In the genomic region with DNA sequence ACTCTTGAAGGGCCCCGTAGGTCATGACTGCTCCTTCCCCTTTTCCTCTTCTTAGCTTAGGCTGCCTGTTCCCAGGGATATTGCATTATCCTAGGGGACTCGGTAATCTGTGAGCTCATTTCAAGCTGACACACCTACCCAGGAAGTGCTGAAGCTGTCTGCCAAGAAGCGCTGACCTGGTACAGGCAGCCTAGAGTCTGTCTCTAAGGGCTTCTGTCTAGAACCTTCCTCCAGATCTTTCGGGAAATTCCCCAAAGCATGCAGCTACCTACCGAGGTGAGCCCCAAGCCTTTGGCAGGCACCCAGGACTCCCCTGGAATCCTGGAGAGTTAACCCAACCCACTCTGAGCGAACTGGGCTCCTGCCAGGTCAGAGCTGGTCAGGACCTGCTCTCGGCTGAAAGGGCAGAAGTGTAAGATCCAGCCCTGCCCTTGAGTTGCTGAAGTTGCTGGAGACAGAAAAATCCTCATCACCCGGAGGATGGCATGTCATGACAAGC, we compare ENCODE assay signal across 9 mouse cellular contexts. TPM values are rescaled to one million over a fixed set of nuclear protein-coding genes. Genes with fewer than 3 reads are reported as not detected.
DNase-seq lines count a peak whose midpoint lies in the region; ATAC-seq lines count a peak whose summit lies in the region.
"Had no signal": no experiment of that assay in that cellular context is flagged by ENCODE, and none has a peak within 500 bp of the region (broad histone marks: within the 10 kb centered on the region; RNA-seq: fewer than 3 reads in every experiment).

No protein-coding gene starts in this region.

- no peak overlapping the region for H3K27ac ChIP-seq in midbrain, embryonic 15.5 days
- no peak overlapping the region for H3K27ac ChIP-seq in forebrain, embryonic 12.5 days
- H3K27ac ChIP-seq: liver, embryonic 13.5 days had no signal

- DNase-seq in urinary bladder, adult 18-20 months (ENCODE audit: low spot score in 2 of 2) = peak; percentile 62 to 71
- DNase-seq in urinary bladder, postnatal 10 days (ENCODE audit: low spot score) = no peak
- DNase-seq in heart, adult 8-10 months (ENCODE audit: low spot score) = peak; percentile 57
- peak; percentile 93 to 94 for DNase-seq in kidney, postnatal 36 days
- DNase-seq in layer of hippocampus, postnatal 25 days (ENCODE audit: extremely low spot score in 1 of 2, low spot score in 1 of 2) = no peak
- no peak for DNase-seq in left cerebral cortex, postnatal 25 days (ENCODE audit: low spot score in 2 of 2)
- DNase-seq: liver, embryonic 13.5 days had no signal

- WGBS in midbrain, embryonic 15.5 days = 52% methylated on average over 8 of the region's 8 CpGs
- WGBS in forebrain, embryonic 12.5 days = 57% methylated on average over 8 of the region's 8 CpGs

- no peak for ATAC-seq in midbrain, embryonic 15.5 days (replicated peaks)
- no peak for ATAC-seq in forebrain, embryonic 12.5 days (ENCODE audit: low FRiP score)

- intact Hi-C loops in left cerebral cortex, postnatal 25 days (cut with DNase I) = no loop called here

- no peaks in the 10 kb centered on the region for H3K27me3 ChIP-seq in midbrain, embryonic 15.5 days (replicated peaks)
- peaks cover 17% of the 10 kb centered on the region; the same call in 1 of the 2 replicates for H3K27me3 ChIP-seq in forebrain, embryonic 12.5 days

- no peak overlapping the region for H3K4me3 ChIP-seq in midbrain, embryonic 15.5 days
- H3K4me3 ChIP-seq in forebrain, embryonic 12.5 days (replicated peaks) = no peak overlapping the region
- H3K4me3 ChIP-seq: liver, embryonic 13.5 days had no signal

- H3K4me1 ChIP-seq in midbrain, embryonic 15.5 days = peaks cover 13% of the 10 kb centered on the region
- peaks cover 41% of the 10 kb centered on the region for H3K4me1 ChIP-seq in forebrain, embryonic 12.5 days

- H3K36me3 ChIP-seq in midbrain, embryonic 15.5 days (replicated peaks) = no peaks in the 10 kb centered on the region
- H3K36me3 ChIP-seq in forebrain, embryonic 12.5 days (replicated peaks) = no peaks in the 10 kb centered on the region
- H3K36me3 ChIP-seq: liver, embryonic 13.5 days had no signal

- H3K9ac ChIP-seq in midbrain, embryonic 15.5 days = no peak overlapping the region
- no peak overlapping the region for H3K9ac ChIP-seq in forebrain, embryonic 12.5 days
- H3K9ac ChIP-seq: liver, embryonic 13.5 days had no signal

- H3K4me2 ChIP-seq in midbrain, embryonic 15.5 days = no peak overlapping the region
- no peak overlapping the region for H3K4me2 ChIP-seq in forebrain, embryonic 12.5 days
- H3K4me2 ChIP-seq: liver, embryonic 13.5 days had no signal

- H3K9me3 ChIP-seq in midbrain, embryonic 15.5 days = no peaks in the 10 kb centered on the region
- H3K9me3 ChIP-seq in forebrain, embryonic 12.5 days = no peaks in the 10 kb centered on the region
- H3K9me3 ChIP-seq: liver, embryonic 13.5 days had no signal

RNA-seq across cellular contexts. Expression of a gene that starts 14.6 kb away (rescaled TPM):
- total RNA-seq in heart, adult 8-10 months (2022) = 10 to 100 TPM; 85.3 to 96.5 (median 94.1) TPM
- 163 and 164 TPM in 2 replicates for polyA plus RNA-seq in midbrain, embryonic 15.5 days (2015; fragmentation: Nextera tagmentation; extraction: Ambion mirVana)
- total RNA-seq in layer of hippocampus, postnatal 25 days (2021) = 100 to 1,000 TPM; 782 to 866 TPM
- polyA plus RNA-seq in forebrain, embryonic 12.5 days (2016; fragmentation: Nextera tagmentation; extraction: Ambion mirVana) = 58.1 and 75.4 TPM in 2 replicates
- total RNA-seq in left cerebral cortex, postnatal 25 days (2021) = 1,000 to 10,000 TPM; 1,368 to 1,474 TPM

RNA-seq across cellular contexts. Expression of a gene that starts 53.7 kb away (rescaled TPM):
- total RNA-seq in heart, adult 8-10 months (2022) = 10 to 100 TPM; 16.0 to 23.2 (median 20.5) TPM
- polyA plus RNA-seq in midbrain, embryonic 15.5 days (2015; fragmentation: Nextera tagmentation; extraction: Ambion mirVana) = 99.5 and 106 TPM in 2 replicates
- total RNA-seq in layer of hippocampus, postnatal 25 days (2021) = 10 to 100 TPM; 39.5 to 41.1 TPM
- 83.9 and 84.8 TPM in 2 replicates for polyA plus RNA-seq in forebrain, embryonic 12.5 days (2016; fragmentation: Nextera tagmentation; extraction: Ambion mirVana)
- total RNA-seq in left cerebral cortex, postnatal 25 days (2021) = 10 to 100 TPM; 40.3 to 41.9 TPM

Comparison
In these comparisons a context has a peak if more than half of its experiments do, and no peak if none do; other contexts are left out.
1. DNase-seq: peak in urinary bladder, adult 18-20 months (2 of 2), heart, adult 8-10 months (single experiment) and kidney, postnatal 36 days (2 of 2); none in urinary bladder, postnatal 10 days (single experiment), layer of hippocampus, postnatal 25 days (0 of 2) and left cerebral cortex, postnatal 25 days (0 of 2).
2. RNA of a gene that starts 14.6 kb away (total RNA-seq): 1,368 to 1,474 TPM in left cerebral cortex, postnatal 25 days and 782 to 866 TPM in layer of hippocampus, postnatal 25 days; 85.3 to 96.5 TPM in heart, adult 8-10 months; every median in the first group is over 4 times any median in the second.